Mouse (Mus musculus) stomach, embryonic 14.5 days (tissue): Measurements from ENCODE around the gene Nrp1. TPM values are rescaled to one million over a fixed set of nuclear protein-coding genes. Genes with fewer than 3 reads are reported as not detected.

Experiments
- ATAC-seq: fragments of 200-750 bp; cut with Nextera tagmentation; 2 replicates; pipeline ENCODE4 v1.8.0; 2017; ENCODE audit warnings: low read depth, moderate TSS enrichment; ENCODE audit not compliant: insufficient number of reproducible peaks, insufficient read depth, low FRiP score
- H3K27ac ChIP-seq: fragments of 300-500 bp; sonication (generic); 2 replicates; pipeline ENCODE4 v1.5.1; 2014; ENCODE audit warnings: mild to moderate bottlenecking, low read length, moderate library complexity, mixed read lengths
- H3K27me3 ChIP-seq: fragments of 300-500 bp; sonication (generic); 2 replicates; pipeline ENCODE4 v1.6.1; 2014; ENCODE audit warnings: low read length, control low read depth, mixed read lengths; ENCODE audit not compliant: control insufficient read depth, insufficient read depth
- H3K36me3 ChIP-seq: fragments of 300-500 bp; sonication (generic); 2 replicates; pipeline ENCODE4 v1.6.1; 2014; ENCODE audit warnings: mild to moderate bottlenecking, control low read depth, low read length, moderate library complexity, mixed read lengths; ENCODE audit not compliant: control insufficient read depth, insufficient read depth
- H3K4me1 ChIP-seq: fragments of 300-500 bp; sonication (generic); 2 replicates; pipeline ENCODE4 v1.6.1; 2014; ENCODE audit warnings: low read length, control low read depth, mixed read lengths; ENCODE audit not compliant: control insufficient read depth, insufficient read depth
- H3K4me2 ChIP-seq: fragments of 300-500 bp; sonication (generic); replicated peaks from 2 replicates; pipeline ENCODE4 v1.6.1; 2014; ENCODE audit warnings: low read depth, low read length, control low read depth
- H3K4me3 ChIP-seq: fragments of 300-500 bp; sonication (generic); 2 replicates; pipeline ENCODE4 v1.5.1; 2014; ENCODE audit warnings: low read depth, low read length, control low read depth
- H3K9ac ChIP-seq: fragments of 300-500 bp; sonication (generic); replicated peaks from 2 replicates; pipeline ENCODE4 v1.6.1; 2014; ENCODE audit warnings: low read depth, mild to moderate bottlenecking, control low read depth, low read length, moderate library complexity, mixed read lengths
- H3K9me3 ChIP-seq: fragments of 300-500 bp; sonication (generic); 2 replicates; pipeline ENCODE4 v1.6.1; 2016; ENCODE audit warnings: low read depth, low read length, control low read depth; ENCODE audit not compliant: control insufficient read depth
- WGBS: fragments of 180-500 bp; shearing (Covaris S2); extraction: QIAGEN DNeasy Blood & Tissue Kit; methylation state at CpG from one replicate; pipeline ENCODE4 v1.1.7; 2014; 5-methylcytosine and 5-hydroxymethylcytosine counted together
- polyA plus RNA-seq: library from polyadenylated mRNA; unstranded; fragments of >200 nt; fragmentation: Nextera tagmentation; extraction: Ambion mirVana; gene quantifications from 2 replicates; pipeline ENCODE4 v1.2.1, GENCODE M21; 2014

Gene Nrp1
- 62.2 and 70.4 TPM in 2 replicates for polyA plus RNA-seq

DNA sequence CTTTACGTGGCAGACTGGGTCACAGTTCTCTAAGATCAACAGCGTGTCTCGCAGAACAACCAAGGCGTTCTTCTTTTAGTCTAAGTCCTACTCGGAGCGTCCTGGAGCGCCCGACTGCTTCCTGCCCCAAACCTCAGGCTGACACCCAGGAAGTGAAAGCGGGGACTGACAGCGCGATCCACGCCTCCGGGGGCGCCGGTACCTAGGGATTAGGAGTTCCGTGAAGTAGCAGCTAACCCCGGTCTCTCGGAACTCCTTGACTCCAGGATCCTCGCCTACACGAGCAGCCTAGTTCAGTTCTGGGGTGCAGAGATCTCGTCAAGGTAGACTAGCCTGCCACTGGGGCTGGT, at the start of gene Nrp1:
Gene Nrp1 (plus strand): TSS at position 199 of the 350 bp plus-strand sequence.
- 0 out of 2 replicates have a peak, but pooled peaks cover 2% of the 10 kb centered on the region for H3K4me1 ChIP-seq
- peak within 1 kb of the TSS; percentile 92 for H3K27ac ChIP-seq
- peak within 1 kb of the TSS; percentile 70 for H3K9ac ChIP-seq
- 0 out of 2 replicates have a peak, but pooled peaks have one; percentile 11 for ATAC-seq
- peak within 1 kb of the TSS; percentile 99 for H3K4me2 ChIP-seq
- H3K36me3 ChIP-seq = no peaks in the 10 kb centered on the region
- no peaks in the 10 kb centered on the region for H3K27me3 ChIP-seq
- 0% methylated on average over 21 of the region's 21 CpGs for WGBS
- H3K9me3 ChIP-seq = no peaks in the 10 kb centered on the region
- H3K4me3 ChIP-seq = peak within 1 kb of the TSS; percentile 66

- H3K36me3 ChIP-seq = no peaks in the 10 kb centered on the region
- WGBS = 73% methylated on average over 2 of the region's 2 CpGs
- no peak overlapping the region for H3K27ac ChIP-seq
- H3K4me2 ChIP-seq = no peak overlapping the region
- no peak for ATAC-seq
- H3K9me3 ChIP-seq = no peaks in the 10 kb centered on the region
- no peak overlapping the region for H3K9ac ChIP-seq
- no peaks in the 10 kb centered on the region for H3K27me3 ChIP-seq
- no peak overlapping the region for H3K4me3 ChIP-seq
- H3K4me1 ChIP-seq = no peaks in the 10 kb centered on the region
Observed at GRCm38 (mm10) chr8:128320797-128321196, 37.6 kb upstream of the Nrp1 start.

DNA sequence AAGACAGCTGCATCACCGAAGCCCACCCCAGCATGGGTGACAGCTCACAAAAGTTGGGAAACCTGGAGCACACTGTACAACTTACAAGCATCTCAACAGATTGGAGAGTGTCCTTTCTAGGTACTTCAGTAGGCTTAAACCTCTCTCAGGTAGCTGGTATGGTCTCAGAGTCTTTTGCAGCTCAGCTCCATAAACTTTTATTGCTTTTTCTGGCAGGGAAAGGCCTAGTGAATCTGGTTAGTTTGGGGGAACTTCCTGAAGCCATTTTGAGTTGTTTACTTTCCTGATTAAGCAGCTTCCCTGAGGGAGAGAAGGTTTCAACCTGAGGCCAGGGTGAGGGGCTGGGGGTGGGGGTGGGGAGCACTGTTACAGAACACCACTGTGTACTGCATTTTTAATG, 31.1 kb upstream of the Nrp1 start:
- H3K27me3 ChIP-seq = no peaks in the 10 kb centered on the region
- H3K4me2 ChIP-seq = no peak overlapping the region
- H3K36me3 ChIP-seq = no peaks in the 10 kb centered on the region
- no peaks in the 10 kb centered on the region for H3K9me3 ChIP-seq
- no peak overlapping the region for H3K27ac ChIP-seq
- ATAC-seq = no peak
- H3K4me1 ChIP-seq = no peaks in the 10 kb centered on the region
- H3K9ac ChIP-seq = no peak overlapping the region
- H3K4me3 ChIP-seq = no peak overlapping the region
- 81% methylated on average over 1 of the region's 1 CpGs for WGBS

DNA sequence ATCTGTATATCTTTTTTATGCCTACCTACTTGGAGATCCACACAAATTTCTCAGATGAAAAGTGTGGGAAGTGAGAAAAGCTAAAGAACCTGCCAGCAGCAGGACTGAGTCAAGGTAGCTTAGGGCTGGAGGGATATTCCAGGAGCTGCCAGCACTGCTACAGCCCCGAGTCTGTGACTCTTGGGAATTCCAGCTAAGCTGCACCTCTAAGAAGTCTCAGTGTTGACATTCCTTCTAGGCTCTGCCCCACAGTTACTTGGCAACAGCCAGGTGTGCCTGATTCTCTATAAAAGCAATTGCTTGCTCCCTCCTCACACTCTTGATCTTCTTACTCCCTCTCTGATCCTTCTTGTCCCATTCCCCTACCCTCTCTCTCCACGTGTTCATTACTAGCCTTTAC, 30.5 kb upstream of the Nrp1 start:
- WGBS = 8% methylated on average over 2 of the region's 2 CpGs
- Histone ChIP-seq H3K27me3 (no peaks in the 10 kb centered on the region), H3K27ac (no peak overlapping the region), H3K9ac (no peak overlapping the region), H3K36me3 (no peaks in the 10 kb centered on the region), H3K4me3 (no peak overlapping the region), H3K9me3 (no peaks in the 10 kb centered on the region), H3K4me1 (no peaks in the 10 kb centered on the region), H3K4me2 (no peak overlapping the region)
- peak; percentile 69; the same call in 1 of the 2 replicates for ATAC-seq

GRCm38 (mm10) chr8:128329502-128329901, 28.9 kb upstream of the Nrp1 start:
- H3K9ac ChIP-seq = no peak overlapping the region
- ATAC-seq = no peak
- H3K4me2 ChIP-seq = no peak overlapping the region
- no peaks in the 10 kb centered on the region for H3K36me3 ChIP-seq
- no peaks in the 10 kb centered on the region for H3K27me3 ChIP-seq
- WGBS = 85% methylated on average over 3 of the region's 3 CpGs
- no peak overlapping the region for H3K4me3 ChIP-seq
- no peaks in the 10 kb centered on the region for H3K9me3 ChIP-seq
- H3K27ac ChIP-seq = no peak overlapping the region
- no peaks in the 10 kb centered on the region for H3K4me1 ChIP-seq

- no peak overlapping the region for H3K27ac ChIP-seq
- H3K4me1 ChIP-seq = no peaks in the 10 kb centered on the region
- ATAC-seq = no peak
- WGBS = 87% methylated on average over 3 of the region's 3 CpGs
- no peaks in the 10 kb centered on the region for H3K36me3 ChIP-seq
- H3K9me3 ChIP-seq = no peaks in the 10 kb centered on the region
- no peak overlapping the region for H3K4me3 ChIP-seq
- H3K4me2 ChIP-seq = no peak overlapping the region
- no peak overlapping the region for H3K9ac ChIP-seq
- H3K27me3 ChIP-seq = no peaks in the 10 kb centered on the region
Observed at GRCm38 (mm10) chr8:128335976-128336375, 22.4 kb upstream of the Nrp1 start.

GRCm38 (mm10) chr8:128338951-128339350, 19.5 kb upstream of the Nrp1 start:
- no peak for ATAC-seq
- H3K27me3 ChIP-seq = no peaks in the 10 kb centered on the region
- H3K4me3 ChIP-seq = no peak overlapping the region
- no peak overlapping the region for H3K4me2 ChIP-seq
- no peaks in the 10 kb centered on the region for H3K9me3 ChIP-seq
- no peaks in the 10 kb centered on the region for H3K4me1 ChIP-seq
- H3K9ac ChIP-seq = no peak overlapping the region
- H3K27ac ChIP-seq = no peak overlapping the region
- no peaks in the 10 kb centered on the region for H3K36me3 ChIP-seq

DNA sequence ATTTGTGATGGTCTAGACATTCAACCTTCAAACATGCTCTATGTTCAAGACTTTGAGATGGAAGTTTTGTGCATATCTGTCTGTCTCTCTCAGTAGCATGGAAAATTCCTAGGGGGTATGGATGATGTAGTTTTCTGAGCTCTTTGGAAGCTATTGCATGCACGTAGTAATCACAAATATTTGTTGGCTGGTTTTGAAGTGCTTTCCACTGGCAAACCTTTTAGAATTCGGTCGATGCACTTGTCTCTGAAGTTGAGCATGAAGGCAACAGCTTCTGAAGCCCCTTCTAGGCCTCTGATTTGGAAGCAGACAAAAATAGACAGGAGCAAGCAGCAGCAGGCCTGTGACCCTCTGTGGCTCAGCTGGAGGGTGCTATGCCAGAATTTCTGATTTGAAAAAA, 18.9 kb upstream of the Nrp1 start:
- H3K4me2 ChIP-seq = no peak overlapping the region
- H3K4me1 ChIP-seq = no peaks in the 10 kb centered on the region
- H3K9me3 ChIP-seq = no peaks in the 10 kb centered on the region
- 87% methylated on average over 3 of the region's 3 CpGs for WGBS
- H3K9ac ChIP-seq = no peak overlapping the region
- H3K27ac ChIP-seq = no peak overlapping the region
- no peaks in the 10 kb centered on the region for H3K27me3 ChIP-seq
- no peaks in the 10 kb centered on the region for H3K36me3 ChIP-seq
- no peak overlapping the region for H3K4me3 ChIP-seq
- no peak for ATAC-seq

DNA sequence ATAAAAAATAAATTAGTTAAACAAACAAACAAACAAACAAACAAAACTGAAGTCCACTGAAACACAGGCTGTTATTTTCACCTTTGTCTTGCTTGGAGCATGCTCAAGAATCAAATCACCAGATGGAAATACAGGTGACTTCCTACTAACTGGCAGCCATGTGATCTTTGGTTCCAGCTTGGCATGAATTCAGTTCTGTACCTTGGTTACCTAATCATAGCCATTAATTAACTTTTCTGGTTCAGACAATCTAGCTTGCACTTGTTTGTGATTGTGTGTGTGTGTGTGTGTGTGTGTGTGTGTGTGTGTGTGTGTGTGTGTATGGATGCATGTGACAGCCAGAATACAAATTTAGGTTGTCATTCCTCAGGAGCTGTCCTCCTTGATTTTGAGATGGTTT, 8.0 kb upstream of the Nrp1 start:
- H3K9ac ChIP-seq = no peak overlapping the region
- H3K27me3 ChIP-seq = no peaks in the 10 kb centered on the region
- ATAC-seq = no peak
- no peak overlapping the region for H3K4me3 ChIP-seq
- H3K4me1 ChIP-seq = no peaks in the 10 kb centered on the region
- no peak overlapping the region for H3K27ac ChIP-seq
- no peaks in the 10 kb centered on the region for H3K36me3 ChIP-seq
- H3K9me3 ChIP-seq = no peaks in the 10 kb centered on the region
- no peak overlapping the region for H3K4me2 ChIP-seq
